Mouse (Mus musculus): ENCODE results near the gene Ank3.
"Not testable (repeated sequence)": the region's sequence is repeated elsewhere in the genome, so short reads cannot be mapped to it uniquely, and the experiment has no call there.

Ank3 gene

DNA sequence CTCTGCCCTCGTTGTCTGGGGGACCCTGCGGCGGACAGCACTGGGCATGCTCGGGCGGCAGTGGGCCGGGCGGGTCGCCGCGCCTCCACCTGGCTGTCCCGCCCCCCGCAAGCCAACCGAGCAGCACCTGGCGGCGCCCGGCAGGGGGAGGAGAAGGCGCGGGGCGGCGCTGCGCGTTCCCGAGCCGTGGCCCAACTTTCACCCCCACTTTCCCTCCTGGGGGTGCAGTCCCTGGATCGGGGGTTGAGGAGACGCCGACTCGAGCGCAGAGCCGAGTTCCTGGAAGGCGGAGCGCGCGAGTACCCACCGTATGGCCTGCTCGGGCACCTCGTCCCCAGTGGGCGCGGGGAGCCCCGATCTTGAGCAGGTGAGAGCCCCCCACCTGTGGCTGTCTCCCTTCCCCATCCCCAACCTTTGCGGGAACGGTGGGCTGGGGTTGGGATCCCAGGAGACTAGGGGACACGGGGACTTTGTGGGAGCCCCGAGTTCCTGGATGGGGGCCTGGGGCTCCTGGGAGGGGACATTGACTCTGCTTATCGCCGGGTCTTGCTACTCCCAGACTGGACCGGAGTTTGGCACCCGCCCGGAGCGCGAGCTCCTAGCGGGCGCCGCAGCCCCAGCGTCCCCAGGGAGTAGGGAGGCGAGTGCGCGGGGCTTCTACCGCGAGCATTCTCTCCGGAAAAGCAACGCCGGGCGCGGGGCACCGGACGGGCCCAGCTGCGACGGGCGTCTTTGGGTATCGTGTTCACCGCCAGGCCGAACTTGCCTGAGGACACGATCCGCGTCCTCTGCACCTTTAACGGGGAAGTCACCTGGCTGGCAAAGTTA, at the start of gene Ank3:
Ank3 (plus strand) TSS at position 11 of the 828 bp plus-strand sequence.
- peak; percentile 66 for DNase-seq

DNA sequence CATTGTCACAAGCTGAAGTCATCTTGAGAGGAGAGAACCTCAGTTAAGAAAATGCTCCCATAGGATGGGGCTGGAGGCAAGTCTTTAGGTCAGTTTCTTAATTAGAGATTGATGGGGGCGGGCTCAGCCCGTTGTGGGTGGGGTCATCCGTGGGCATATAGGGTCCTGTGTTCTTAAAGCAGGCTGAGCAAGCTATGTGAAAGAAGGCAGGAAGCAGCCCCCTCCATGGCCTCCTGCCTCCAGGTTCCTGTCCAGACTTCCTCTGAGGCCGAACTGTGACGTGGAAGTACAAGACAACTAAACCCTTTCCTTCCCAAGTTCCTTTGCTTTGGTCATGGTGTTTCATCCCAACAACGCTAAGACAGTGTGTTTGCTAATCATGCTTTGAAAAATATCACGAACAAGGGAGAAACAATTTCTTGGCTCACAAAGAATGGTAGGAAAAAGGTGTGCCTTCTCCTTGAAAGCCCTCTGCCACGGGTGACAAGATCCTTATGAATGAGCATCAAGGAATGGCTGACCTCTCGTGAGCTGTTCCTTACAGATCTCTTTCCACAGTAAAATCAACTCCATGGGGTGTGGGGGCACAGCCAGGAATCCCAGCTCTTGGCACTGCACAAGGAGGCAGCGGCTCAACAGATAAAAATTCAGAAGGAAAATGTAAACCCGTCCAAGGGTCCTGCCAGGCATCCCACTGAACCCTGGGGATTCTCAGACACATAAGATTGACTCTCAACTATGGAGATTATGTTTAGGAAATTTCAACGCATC, 47.3 kb upstream of the Ank3 start:
- peak; percentile 6 for DNase-seq

DNA sequence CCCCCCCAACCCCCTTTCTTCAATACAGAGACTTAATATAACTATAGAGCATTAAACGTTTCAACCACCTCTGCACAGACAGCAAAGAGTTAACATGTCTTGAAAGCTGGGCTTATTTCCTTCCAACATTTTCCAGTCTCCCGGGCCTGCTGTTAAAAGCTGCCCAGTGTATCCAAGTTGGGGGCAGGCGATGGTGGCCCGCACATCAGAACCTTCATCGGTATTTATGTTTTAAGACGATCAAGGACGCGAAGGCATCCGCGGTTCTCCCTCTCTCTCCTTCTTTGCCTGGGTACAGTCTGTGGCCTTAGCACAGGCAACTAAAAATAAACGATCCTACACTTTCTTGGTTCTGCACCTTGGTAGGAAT, 46.7 kb upstream of the Ank3 start:
- DNase-seq: no peak

DNA sequence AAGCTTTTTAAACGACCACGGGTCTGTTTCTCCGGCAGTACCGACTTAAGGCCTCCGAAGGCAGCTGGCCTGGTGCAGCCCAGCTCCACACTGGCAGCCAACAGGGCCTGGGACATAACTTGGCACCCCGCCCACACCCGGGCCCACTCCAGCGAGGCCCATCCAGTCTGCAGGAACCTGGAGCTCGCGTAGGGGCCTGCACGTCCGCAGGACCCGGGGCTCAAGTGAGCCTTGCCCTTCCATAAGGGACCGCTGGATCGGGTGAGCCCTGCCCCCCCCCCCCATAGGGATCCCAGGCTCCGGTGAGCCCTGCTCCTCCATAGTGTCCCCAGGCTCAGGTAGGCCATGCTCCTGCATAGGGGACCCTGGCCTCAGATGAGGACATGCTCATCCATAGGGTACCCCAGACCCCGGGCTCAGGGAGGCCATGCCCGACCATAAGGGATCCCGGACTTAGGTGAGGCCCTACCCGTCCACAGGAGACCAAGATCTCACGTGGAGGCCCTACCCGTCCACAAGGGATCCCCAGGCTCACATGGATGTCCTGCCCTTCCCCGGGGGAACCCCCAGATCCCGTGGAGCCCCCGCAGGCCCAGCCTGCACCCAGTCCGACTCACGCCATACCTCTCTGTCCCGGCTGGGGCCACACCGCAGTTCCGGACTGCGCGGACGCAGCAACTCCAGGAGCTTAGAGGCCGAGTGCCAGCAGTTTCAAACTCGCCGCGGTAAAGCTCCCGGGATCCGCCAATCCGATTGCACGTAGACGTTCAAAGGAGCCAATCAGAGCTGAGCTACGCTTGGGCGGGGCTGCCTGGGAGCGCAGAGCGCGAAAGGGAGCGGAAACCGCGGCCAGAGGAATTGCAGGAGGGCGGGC, 46.1 kb upstream of the Ank3 start, which contains the start of gene Cdk1:
Cdk1 (minus strand) TSS at position 727 of the 874 bp plus-strand sequence.
- peak; percentile 98 for DNase-seq

DNA sequence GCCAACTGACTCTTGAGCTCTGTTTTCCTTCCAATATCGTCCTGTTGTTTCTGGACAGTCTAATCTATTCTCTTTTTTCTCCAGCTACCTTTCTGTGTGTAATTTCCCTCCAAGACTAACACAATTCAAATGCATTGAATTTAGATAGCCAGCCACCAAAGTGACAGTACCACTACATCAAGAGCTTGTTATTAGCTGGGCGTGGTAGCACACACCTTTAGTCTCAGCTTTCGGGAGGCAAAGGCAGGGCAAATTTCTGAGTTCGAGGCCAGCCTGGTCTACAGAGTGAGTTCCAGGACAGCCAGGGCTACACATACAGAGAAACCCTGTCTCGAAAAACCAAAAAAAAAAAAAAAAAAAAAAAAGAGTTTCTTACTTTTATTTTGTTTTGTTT, 45.5 kb upstream of the Ank3 start:
- DNase-seq: not testable (repeated sequence)

DNA sequence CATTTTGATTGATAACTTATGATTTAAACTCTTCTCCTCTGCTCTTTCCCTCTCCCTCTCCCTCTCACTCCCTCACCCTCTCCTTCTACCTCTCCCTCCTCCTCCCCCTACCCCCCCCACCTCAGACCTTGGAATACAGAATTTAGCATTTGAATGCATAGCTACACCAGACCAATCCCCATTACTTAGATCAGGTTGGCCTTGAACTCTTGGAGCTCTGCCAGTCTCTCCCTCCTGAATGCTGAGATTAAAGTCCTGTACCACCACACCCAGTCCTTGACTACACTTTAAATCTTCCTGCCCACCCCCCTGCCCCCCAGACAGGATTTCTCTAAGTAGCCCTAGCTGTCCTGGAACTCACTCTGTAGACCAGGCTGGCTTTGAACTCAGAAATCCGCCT, 38.9 kb upstream of the Ank3 start:
- no peak for DNase-seq

DNA sequence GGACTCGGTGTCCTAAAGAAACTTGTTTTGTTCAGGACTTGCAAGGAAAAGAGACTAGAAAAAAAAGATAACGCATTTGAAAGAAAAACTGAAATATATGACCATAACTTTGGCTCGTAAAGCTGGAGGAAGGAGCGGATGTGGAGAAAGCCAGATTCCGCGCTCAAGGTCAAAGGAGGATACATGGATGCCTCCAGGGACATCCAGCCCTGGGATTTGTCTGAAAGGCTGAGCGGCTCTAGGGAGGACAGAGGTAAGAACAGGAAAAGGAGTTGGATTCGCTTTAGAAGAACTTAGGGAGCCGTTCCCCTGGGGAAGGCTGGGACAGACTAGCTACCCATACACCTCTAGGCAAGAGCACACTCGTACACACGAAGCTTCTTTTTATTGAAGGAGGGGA, 32.4 kb upstream of the Ank3 start:
- no peak for DNase-seq

DNA sequence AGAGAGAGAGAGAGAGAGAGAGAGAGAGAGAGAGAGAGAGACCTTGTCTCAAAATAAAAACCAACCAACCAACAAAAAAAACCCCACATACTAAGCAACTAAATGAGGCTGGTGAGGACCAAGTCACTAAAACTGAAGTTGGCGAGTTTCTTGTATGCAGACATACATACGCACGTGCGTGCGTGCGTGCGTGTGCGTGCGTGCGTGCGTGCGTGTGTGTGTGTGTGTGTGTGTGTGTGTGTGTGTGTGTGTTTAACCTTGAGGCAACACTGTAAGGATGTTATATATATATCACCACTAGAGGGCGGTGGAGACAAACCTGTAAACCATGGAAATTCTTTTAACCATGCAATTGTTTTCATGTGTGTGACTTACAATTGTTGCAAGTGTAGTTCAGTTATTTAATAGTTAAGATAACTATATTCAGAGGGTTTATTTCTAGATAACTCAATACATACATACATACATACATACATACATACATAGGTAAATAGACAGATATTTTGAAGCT, 31.6 kb upstream of the Ank3 start:
- peak; percentile 29 for DNase-seq

DNA sequence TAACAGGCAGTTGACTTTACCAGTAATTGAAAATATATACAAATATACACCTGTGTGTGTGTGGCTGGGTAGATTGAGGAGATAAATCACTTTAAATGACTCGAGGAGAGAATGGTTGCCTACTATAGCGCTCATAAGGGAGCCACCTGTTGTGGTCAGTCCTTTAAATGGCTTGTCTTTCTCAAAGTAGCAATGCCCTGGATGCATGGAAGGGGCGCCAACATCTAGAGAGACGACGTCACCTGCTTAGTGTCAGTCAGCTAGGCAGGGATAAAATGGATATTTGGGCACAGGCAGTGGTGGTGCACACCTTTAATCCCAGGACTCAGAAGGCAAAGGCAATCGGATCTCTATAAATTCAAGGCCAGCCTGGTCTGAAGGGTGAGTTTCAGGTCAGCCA, 29.3 kb upstream of the Ank3 start:
- no peak for DNase-seq

DNA sequence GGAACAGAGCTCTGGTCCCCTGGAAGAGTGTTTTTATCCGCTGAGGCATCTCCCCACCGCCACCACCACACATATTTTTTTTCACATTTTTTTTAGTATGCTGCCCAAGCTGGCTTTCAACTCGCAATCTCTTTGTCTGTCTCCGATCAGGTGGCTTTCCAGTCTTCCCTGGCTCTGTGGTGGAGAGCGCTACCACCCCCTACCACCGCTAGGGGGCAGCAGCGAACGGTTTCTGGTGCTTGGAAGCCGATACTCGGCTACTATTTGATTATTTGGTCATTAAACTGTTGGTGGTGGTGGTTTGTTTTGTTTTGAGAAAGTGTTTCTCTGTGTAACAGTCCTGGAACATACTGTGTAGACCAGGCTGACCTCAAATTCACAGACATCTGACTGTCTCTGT, 27.1 kb upstream of the Ank3 start:
- peak; percentile 50 for DNase-seq

DNA sequence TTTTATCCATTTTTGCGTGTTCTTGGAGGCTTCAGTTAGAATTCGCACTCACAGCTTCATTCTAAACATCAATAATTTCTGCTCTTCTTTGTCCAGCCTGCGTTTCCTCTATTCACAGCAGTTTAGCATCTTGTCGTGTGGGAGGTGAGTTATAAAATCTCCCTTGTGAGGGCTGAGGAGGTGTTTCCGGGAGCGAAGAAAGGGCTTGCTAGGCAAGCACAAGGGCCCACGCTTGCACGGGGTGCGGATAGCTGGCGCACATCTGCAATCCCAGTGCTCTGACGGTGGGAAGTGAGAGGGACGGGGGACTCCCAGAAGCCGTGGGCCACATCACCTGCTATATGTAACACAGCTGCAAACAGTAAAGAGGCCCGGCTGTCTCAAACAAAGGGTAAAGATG, 26.5 kb upstream of the Ank3 start:
- no peak for DNase-seq

DNA sequence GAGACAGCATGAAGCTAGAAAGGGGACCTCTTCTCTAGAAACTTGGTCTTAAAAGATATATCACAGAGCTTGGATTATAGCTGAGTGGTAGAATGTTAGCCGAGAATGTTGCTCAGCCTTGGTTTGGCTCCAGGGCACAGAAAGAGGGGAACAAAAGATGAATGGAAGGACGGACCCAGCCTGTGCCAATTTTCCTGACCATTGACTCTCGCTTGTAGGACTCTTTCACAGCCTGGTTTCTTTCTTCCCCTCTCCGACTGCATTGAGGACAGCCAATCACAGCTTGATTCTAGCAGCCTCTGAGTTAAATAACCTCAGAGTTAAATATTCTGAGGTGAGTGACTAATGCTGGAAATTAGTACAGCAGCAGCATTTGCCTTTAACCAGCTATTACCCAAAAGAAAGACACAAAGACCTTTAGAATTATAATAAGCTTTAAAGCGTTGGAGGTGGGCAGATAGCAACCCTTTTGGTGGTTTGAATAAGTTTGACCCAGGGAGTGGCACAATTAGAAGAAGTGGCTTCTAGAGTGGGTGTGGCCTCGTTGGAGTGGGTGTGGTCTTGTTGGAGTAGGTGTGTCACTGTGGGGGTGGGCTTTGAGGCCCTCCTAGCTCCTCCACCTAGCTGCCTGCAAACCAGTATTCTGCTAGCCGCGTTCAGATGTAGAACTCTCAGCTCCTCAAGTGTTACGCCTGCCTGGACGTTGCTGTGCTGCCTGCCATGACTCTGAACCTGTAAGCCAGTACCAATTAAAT, 24.6 kb upstream of the Ank3 start:
- no peak for DNase-seq

DNA sequence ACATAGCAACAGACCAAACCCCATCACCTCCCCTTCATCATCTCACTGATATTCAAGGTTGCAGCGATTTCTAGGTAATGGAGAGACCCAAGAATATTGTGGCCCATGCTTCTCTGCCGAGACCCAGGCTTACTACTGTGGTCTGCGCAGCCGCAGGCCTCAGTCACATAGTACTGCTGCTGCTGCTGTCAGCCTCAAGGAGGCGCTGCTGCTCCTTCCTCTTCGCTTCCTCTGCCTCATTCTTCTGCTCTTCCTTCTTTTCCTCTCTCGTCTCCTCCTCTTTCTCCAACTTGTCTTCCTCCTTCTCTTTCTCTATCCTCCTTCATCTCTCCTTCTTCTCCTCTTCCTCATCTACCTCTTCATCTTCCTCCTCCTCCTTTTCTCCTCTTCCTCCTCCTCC, 23.4 kb upstream of the Ank3 start:
- no peak for DNase-seq

DNA sequence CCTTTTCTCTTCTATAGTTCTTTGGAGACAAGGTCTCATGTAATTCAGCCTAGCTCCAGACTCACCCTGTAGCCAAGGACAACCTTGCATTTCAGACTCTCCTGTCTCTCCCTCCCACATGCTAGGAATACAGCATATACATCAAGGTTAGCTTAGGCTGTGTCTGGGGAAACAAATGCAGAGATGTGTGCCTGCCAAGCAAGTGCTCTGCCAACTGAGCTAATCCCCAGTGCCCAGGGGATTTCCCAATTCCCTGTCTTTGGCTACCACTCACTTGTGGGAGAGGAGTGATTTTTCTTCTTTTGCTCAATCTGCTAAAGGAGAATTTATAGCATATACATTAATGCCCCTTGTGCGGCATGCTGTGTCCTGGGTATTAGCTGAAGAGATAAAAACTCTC, 15.4 kb upstream of the Ank3 start:
- DNase-seq: no peak

DNA sequence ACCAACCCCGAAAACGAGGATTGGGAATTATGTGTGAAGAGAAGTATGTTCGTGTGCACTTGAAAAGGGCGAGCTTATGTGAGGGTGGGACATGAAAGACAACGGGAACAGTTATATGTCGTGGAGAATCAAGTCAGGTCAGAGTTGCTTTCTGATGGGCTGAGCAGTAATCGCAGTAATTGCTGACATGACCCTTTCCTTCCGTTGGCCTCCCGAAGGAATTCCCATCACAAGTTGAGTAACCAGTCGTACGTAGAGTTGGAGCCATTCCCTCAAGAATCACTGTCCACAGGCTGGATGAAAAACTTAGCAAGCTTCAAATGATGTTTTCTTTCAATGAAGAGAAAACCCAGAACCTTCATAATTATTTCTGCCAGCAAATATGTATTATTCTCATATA, 13.9 kb upstream of the Ank3 start:
- DNase-seq: no peak

DNA sequence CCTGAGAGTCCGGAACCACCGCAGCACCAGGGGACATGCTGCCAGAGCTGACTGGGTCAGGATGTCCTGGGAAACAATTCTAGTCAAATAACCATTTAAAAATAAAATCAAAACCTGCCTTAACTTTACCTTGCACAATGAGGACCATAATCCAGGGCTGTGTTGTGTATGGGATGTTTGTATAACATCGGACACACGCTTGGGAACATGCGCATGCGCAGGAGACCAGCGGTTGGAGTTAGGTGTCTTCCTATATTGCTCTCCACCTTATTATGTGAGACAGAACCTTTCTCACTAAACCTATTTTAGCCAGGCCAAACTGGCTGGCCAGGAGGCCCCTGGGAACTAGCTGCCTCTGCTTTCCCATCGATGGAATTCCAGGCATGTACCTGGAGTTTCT, 13.4 kb upstream of the Ank3 start:
- DNase-seq: no peak

DNA sequence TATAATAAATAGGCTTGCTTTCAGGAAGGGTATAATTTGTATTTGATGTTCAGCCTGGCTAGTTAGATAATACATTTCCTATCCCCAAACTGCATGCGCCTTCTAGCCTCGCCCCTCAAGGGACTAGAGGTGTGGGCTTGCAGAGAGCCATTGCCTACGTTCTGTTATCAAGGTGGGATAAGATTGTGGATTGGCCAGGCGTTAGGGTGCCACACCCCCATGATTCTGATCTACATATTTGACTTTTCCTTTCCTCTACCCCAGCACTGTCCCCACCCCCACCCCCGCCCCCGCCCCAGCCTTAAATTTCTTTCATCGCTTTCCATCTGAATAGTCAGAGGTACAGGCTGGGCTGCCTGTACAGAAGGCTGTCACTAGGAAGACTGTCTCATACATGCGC, 11.8 kb upstream of the Ank3 start:
- DNase-seq: no peak

DNA sequence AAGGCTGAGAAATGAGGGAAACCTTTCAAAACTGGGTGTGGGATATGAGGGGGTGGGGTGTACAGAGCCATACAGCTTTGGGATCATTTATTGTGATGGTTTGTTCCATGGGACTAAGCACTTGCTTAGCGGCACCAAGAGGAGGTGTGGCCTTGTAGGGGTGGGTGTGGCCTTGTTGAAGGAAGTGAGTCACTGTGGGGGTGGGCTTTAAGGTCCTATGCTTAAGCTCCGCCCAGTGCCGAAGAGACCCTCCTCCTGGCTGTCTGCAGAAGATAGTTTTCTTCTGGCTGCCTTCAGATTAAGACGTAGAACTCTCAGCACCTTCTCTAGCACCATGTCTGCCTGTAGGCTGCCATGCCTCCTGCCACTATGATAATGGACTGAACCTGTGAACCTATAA, 9.1 kb upstream of the Ank3 start:
- DNase-seq: no peak

DNA sequence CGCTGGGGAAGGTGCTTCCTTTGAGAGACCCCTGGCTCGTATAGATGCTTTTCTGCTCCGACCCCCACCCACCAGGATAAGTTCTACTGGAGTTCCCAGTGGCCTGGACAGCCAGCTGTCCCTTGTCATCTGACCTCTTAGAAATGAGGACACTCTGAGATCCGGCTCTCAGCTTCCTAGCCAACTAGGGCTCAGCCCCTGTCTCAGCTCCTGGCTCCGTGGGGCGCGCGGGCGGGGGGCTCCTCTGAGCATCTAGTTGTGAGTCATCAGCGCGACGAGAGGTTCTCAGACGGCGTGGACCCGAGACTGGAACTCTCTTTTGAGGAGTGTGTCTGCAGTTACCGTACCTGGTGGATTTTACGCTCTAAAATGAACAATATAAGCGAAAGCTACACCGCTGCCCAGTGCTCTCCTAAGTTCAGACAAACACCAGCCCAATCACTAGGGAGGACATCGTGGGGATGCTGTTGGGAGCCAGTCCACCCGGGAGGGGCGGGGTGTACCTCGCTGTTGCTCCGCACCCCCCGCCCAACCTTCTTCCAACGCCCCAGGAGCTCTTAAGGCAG, 293 bp upstream of the Ank3 start:
- DNase-seq: no peak

DNA sequence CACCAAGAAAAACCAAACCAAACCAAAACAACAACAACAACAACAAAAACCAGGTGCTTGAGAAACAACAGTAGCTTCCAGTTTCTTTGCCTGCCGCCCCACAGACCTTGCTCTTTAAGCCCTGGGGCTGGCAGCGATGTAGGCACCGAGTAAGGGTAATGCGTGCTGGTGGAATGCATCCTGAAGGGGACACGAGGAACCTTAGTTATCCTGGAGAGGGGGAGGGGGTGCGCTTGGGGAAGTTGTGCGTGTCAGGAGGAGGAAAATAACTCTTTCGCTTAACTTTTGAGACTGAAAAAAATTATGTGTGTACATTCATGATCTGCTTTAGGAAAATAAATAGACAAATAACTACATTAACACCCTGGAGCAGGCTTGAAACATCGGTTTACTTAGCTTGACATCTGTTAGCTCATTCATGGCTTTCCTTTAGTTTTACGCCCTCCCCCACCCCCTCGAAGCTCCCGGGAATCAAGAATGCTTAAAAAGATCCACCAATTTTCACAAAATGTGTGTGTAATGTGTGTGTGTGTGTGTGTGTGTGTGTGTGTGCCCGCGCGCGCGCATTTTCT, 1.3 kb downstream of the Ank3 start:
- no peak for DNase-seq

DNA sequence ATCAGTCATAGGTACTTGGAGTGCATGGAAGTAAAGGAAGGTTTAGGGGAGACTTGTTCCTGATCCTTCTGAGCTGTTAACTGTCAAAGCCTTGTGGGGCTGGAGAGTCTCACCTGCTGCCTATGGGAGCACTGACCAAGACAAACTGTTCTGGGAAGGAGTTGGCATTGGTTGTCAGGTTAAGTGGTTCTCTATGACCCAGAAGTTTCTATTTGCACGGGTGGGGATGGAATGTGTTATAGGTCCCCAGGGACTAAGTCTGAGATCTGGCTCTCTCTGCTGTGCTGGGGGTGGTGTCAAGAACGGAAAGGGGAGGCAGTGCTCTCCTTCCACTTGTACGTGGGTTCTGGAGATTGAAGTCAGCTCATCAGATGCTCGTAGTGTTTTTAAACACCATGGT, 6.9 kb downstream of the Ank3 start:
- DNase-seq: peak; percentile 44

DNA sequence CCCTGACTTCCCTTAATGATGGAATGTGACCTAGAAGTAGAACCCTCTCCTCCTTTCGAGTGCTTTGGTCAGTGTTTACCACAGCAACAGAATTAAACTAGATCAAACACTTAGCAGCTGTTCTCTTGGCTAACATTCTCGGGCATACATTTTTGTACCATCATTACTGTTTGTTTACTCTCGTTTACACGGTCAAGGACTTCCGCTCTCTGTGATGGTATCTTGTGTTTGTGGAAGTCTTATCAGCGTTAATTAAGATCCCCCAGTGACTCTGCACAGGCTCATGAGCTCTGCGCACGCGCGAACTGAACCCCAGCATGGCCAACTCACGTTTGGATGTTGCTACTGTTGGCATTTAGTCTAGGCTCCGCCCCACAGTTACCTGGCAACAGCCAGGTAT, 16.3 kb downstream of the Ank3 start:
- DNase-seq: peak; percentile 73

Data from lung, postnatal 36 days (tissue).